Mouse (Mus musculus): ENCODE measurements at regions not wholly inside any gene's neighbourhood (a gene's known extent, or its start where the extent isn't known, plus 50 kb on each side); places are given as distances from the start of the nearest gene placed in this dataset.

DNA sequence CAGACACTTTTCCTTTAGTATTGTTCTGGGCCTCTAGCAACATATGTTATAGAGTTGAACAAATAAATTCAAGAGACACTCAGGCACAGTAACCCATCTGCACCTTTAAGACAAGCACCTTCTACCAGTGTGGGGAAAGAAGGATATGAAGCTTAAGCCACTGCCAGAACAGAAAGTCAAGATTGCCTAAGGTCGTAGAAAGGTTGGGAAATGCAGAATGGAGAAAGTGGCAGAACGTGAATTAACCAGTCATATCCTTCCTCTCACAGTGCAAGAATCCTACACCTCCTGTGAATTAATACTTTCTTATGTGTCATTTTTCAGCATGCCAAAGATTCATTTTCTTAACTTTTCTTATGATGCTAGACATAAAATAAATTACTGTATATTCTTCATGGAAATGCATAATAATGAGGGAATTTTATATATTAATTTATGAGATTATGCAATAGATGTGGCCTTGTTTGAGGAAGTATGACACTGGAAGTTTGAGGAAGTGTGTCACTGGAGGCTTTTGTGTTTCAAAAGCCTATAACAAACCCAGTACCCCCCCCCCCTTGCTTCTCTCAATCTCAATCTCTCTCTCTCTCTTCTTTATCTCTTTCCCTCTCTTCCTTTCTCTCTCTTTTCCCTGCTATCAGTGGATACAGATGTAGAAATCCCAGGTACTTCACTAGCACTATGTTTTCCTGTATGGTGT lies 361.6 kb upstream of the Edil3 start:
- WGBS (ENCODE audit: insufficient replicate concordance): 17% methylated on average over 2 of the region's 2 CpGs
- TF ChIP-seq EP300 (IDR thresholded peaks at IDR 0.05; ENCODE audit: low read depth): no peak
- no peak for TF ChIP-seq CTCF (IDR thresholded peaks at IDR 0.05; ENCODE audit: low read depth)

DNA sequence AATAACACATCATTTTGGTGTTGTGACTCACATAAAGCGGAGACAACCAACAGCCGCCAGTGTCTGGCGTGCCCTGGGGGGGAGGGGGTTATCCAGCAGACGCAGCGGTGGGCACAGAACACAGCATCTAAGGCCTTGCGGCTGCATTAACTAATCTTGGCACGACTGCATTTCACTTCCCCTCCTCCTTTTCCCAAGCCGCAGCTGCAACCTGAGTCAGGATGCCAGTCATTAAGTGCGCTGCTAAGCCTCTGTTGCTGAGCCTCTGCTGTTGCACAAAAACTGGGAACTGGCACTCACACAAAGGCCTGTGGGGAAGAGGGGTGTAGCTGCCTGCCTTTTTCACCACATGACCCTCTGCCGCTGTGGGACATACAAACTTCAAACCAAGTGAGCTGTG lies 331.2 kb upstream of the Edil3 start:
- Histone ChIP-seq H3K36me3 (replicated peaks; ENCODE audit: control insufficient read depth, insufficient read depth, low read depth) (no peaks in the 10 kb centered on the region), H3K9ac (replicated peaks) (no peak overlapping the region), H3K4me2 (ENCODE audit: low read depth) (no peak overlapping the region), H3K4me3 (ENCODE audit: insufficient read depth in 1 of 2, low read depth in 2 of 2, low read length in 2 of 2) (no peak overlapping the region), H3K9me3 (ENCODE audit: control insufficient read depth, low read length) (no peaks in the 10 kb centered on the region), H3K27me3 (ENCODE audit: control insufficient read depth, insufficient read depth, low read length) (no peaks in the 10 kb centered on the region), H3K27ac (no peak overlapping the region), H3K4me1 (replicated peaks; ENCODE audit: control insufficient read depth in 2 of 2, insufficient read depth in 2 of 2, low read length in 1 of 2) (no peaks in the 10 kb centered on the region)
- no peak for TF ChIP-seq EP300 (IDR thresholded peaks at IDR 0.05; ENCODE audit: low read depth)
- no peak for TF ChIP-seq CTCF (IDR thresholded peaks at IDR 0.05; ENCODE audit: low read depth)
- DNase-seq (ENCODE audit: low read depth in 3 of 3, low spot score in 3 of 3) (no peak), ATAC-seq (ENCODE audit: insufficient read depth) (no peak)
- 68% methylated on average over 10 of the region's 10 CpGs for WGBS (ENCODE audit: insufficient replicate concordance)

More for the DNA sequence above, 361.6 kb upstream of the Edil3 start:
- no peaks in the 10 kb centered on the region for H3K4me1 ChIP-seq (replicated peaks; ENCODE audit: control insufficient read depth in 2 of 2, insufficient read depth in 2 of 2, low read length in 1 of 2)
- no peak overlapping the region for H3K4me3 ChIP-seq (ENCODE audit: insufficient read depth in 1 of 2, low read depth in 2 of 2, low read length in 2 of 2)
- no peaks in the 10 kb centered on the region for H3K36me3 ChIP-seq (replicated peaks; ENCODE audit: control insufficient read depth, insufficient read depth, low read depth)
- H3K27ac ChIP-seq: no peak overlapping the region
- H3K9me3 ChIP-seq (ENCODE audit: control insufficient read depth, low read length): no peaks in the 10 kb centered on the region
- no peak overlapping the region for H3K4me2 ChIP-seq (ENCODE audit: low read depth)
- no peaks in the 10 kb centered on the region for H3K27me3 ChIP-seq (ENCODE audit: control insufficient read depth, insufficient read depth, low read length)
- DNase-seq (ENCODE audit: low read depth in 3 of 3, low spot score in 3 of 3) (peak; percentile 0 to 16 (median 2)), ATAC-seq (ENCODE audit: insufficient read depth) (peak; percentile 47; the same call in 1 of the 2 replicates)
- H3K9ac ChIP-seq (replicated peaks): no peak overlapping the region

- Histone ChIP-seq H3K4me2 (ENCODE audit: low read depth) (no peak overlapping the region), H3K36me3 (replicated peaks; ENCODE audit: control insufficient read depth, insufficient read depth, low read depth) (no peaks in the 10 kb centered on the region), H3K9me3 (ENCODE audit: control insufficient read depth, low read length) (no peaks in the 10 kb centered on the region), H3K27me3 (ENCODE audit: control insufficient read depth, insufficient read depth, low read length) (no peaks in the 10 kb centered on the region), H3K9ac (replicated peaks) (no peak overlapping the region), H3K4me1 (replicated peaks; ENCODE audit: control insufficient read depth in 2 of 2, insufficient read depth in 2 of 2, low read length in 1 of 2) (no peaks in the 10 kb centered on the region), H3K27ac (no peak overlapping the region), H3K4me3 (ENCODE audit: insufficient read depth in 1 of 2, low read depth in 2 of 2, low read length in 2 of 2) (no peak overlapping the region)
- no peak for TF ChIP-seq EP300 (IDR thresholded peaks at IDR 0.05; ENCODE audit: low read depth)
- DNase-seq (ENCODE audit: low read depth in 3 of 3, low spot score in 3 of 3) (no peak), ATAC-seq (ENCODE audit: insufficient read depth) (no peak)
- 15% methylated on average over 1 of the region's 1 CpGs for WGBS (ENCODE audit: insufficient replicate concordance)
Measured at GRCm38 (mm10) chr13:88510850-88511554, 310.3 kb upstream of the Edil3 start.

GRCm38 (mm10) chr13:88534796-88535195 lies 286.5 kb upstream of the Edil3 start:
- Histone ChIP-seq H3K36me3 (replicated peaks; ENCODE audit: control insufficient read depth, insufficient read depth, low read depth) (no peaks in the 10 kb centered on the region), H3K4me2 (ENCODE audit: low read depth) (no peak overlapping the region), H3K4me3 (ENCODE audit: insufficient read depth in 1 of 2, low read depth in 2 of 2, low read length in 2 of 2) (no peak overlapping the region), H3K27ac (no peak overlapping the region), H3K9ac (replicated peaks) (no peak overlapping the region), H3K27me3 (ENCODE audit: control insufficient read depth, insufficient read depth, low read length) (no peaks in the 10 kb centered on the region), H3K4me1 (replicated peaks; ENCODE audit: control insufficient read depth in 2 of 2, insufficient read depth in 2 of 2, low read length in 1 of 2) (no peaks in the 10 kb centered on the region), H3K9me3 (ENCODE audit: control insufficient read depth, low read length) (no peaks in the 10 kb centered on the region)
- DNase-seq (ENCODE audit: low read depth in 3 of 3, low spot score in 3 of 3): no peak
- TF ChIP-seq EP300 (IDR thresholded peaks at IDR 0.05; ENCODE audit: low read depth) (no peak), CTCF (IDR thresholded peaks at IDR 0.05; ENCODE audit: low read depth) (no peak)
- ATAC-seq (ENCODE audit: insufficient read depth): no peak

DNA sequence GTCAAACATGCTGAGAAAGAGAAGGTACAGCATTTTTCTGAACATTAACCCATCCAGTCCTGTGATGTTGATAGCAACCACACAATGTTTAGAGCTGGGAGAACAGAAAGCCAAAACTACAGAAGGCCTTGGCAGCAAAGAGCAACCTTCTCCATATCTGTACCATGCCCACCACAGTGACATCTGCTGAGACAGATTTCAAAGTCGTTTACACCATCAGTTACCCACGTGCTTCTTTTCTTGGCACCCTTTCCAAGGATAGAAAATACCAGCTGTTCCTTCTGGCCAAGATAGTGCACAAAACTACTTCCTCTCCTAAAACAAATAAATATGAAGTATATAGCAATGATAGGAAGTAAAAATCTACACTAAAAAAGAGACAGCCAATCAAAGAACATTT lies 266.8 kb upstream of the Edil3 start:
- Histone ChIP-seq H3K9ac (replicated peaks) (no peak overlapping the region), H3K4me2 (ENCODE audit: low read depth) (no peak overlapping the region), H3K4me3 (ENCODE audit: insufficient read depth in 1 of 2, low read depth in 2 of 2, low read length in 2 of 2) (no peak overlapping the region), H3K27me3 (ENCODE audit: control insufficient read depth, insufficient read depth, low read length) (no peaks in the 10 kb centered on the region), H3K27ac (no peak overlapping the region), H3K36me3 (replicated peaks; ENCODE audit: control insufficient read depth, insufficient read depth, low read depth) (no peaks in the 10 kb centered on the region), H3K4me1 (replicated peaks; ENCODE audit: control insufficient read depth in 2 of 2, insufficient read depth in 2 of 2, low read length in 1 of 2) (no peaks in the 10 kb centered on the region), H3K9me3 (ENCODE audit: control insufficient read depth, low read length) (no peaks in the 10 kb centered on the region)
- 9% methylated on average over 2 of the region's 2 CpGs for WGBS (ENCODE audit: insufficient replicate concordance)
- ATAC-seq (ENCODE audit: insufficient read depth) (no peak), DNase-seq (ENCODE audit: low read depth in 3 of 3, low spot score in 3 of 3) (no peak)
- no peak for TF ChIP-seq CTCF (IDR thresholded peaks at IDR 0.05; ENCODE audit: low read depth)
- no peak for TF ChIP-seq EP300 (IDR thresholded peaks at IDR 0.05; ENCODE audit: low read depth)

All from liver, embryonic 14.5 days (tissue).